Mouse (Mus musculus): Measurements from ENCODE around the gene Hck. TPM values are rescaled to one million over a fixed set of nuclear protein-coding genes. Genes with fewer than 3 reads are reported as not detected.

Hck gene
- 16.8 and 31.9 TPM in 2 replicates for polyA plus RNA-seq (2012; rRNA removed)

DNA sequence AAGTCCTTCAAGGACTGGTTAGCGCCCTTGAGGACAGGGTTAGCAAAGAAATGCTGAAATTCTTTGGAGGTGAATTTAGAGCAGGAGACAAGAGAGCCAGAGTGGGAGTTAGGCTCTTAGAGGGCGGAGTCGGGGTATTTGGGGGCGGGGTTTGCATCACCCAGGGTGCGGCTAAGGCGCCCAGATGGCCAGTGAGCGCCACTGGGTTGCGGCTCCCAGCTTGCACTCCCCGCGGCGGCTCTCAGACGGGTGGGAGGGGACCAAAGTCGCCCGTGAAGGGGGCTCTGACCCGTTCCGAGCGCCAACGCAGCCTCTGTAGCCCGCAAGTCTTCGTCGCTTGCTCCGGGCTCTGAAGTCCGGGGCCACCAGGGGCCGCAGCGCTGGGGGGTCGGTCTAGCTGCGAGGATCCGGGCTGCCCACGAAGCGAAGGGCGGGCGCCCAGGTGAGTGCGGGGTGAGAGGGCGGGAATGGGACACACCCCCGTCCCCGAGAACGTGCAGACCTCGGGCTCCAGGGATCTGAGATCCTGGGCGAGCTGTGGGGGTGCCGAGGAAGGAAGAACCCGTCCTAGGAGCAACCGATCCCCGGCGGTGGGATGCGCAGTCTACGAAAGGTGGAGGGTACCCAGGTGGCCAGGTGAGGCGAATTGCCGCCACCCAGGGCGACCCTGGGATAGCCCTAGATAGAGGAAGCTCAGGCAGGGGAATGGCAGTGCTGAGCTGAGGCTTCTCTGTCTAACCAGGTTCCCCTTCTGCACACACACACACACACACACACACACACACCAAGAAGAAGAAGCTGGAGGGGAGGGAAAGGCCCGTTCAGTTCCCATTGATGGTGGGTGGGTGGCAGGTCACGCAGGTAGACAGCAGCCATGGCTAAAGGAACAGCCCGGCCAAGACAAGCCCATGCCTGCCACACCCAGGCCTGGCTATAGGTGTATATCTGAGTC, at the start of gene Hck:
Gene Hck, plus strand, starts transcription at position 156 of the 952 bp plus-strand sequence.
- Histone ChIP-seq H3K4me3 (ENCODE audit: low read depth, low read length) (peak within 1 kb of the TSS; percentile 61), H3K27ac (ENCODE audit: insufficient read depth, low read depth, low read length) (peak within 1 kb of the TSS; percentile 64), H3K4me1 (ENCODE audit: control insufficient read depth, insufficient read depth, insufficient read length, low read length) (peaks cover 4% of the 10 kb centered on the region), H3K27me3 (ENCODE audit: control insufficient read depth, insufficient read depth, low read length) (peaks cover 22% of the 10 kb centered on the region), H3K36me3 (ENCODE audit: control insufficient read depth, insufficient read depth, low read length) (no peaks in the 10 kb centered on the region)
- WGBS, result 4% methylated on average over 52 of the region's 52 CpGs
- no peak for TF ChIP-seq CTCF (IDR thresholded peaks at IDR 0.05; ENCODE audit: extremely low read depth, insufficient read length, insufficient replicate concordance, low read depth, low read length)
- no peak for TF ChIP-seq POLR2A (IDR thresholded peaks at IDR 0.05; ENCODE audit: low read depth, low read length)

DNA sequence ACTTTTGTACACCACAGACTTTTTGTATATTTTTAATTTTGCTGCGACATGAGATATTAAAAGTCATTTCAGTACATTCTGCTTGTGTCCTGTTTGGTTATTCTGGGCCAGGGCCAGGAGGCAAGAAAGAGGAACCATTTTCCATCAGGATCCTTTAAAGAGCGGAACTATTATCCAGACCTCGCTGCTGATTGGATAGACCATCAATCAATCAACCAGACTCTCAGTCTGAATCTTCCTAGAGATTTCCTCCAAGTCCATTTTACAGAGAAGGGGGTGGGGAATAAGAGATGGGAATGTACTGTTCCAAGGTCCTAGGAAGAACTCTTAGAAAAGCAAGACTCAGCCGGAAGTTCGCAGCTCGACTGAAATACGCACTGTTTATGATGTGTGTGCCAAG, 48.1 kb upstream of the Hck start:
- TF ChIP-seq CTCF (IDR thresholded peaks at IDR 0.05; ENCODE audit: extremely low read depth, insufficient read length, insufficient replicate concordance, low read depth, low read length), result no peak
- TF ChIP-seq POLR2A (IDR thresholded peaks at IDR 0.05; ENCODE audit: low read depth, low read length), result no peak
- Histone ChIP-seq H3K27ac (ENCODE audit: insufficient read depth, low read depth, low read length) (no peak overlapping the region), H3K27me3 (ENCODE audit: control insufficient read depth, insufficient read depth, low read length) (no peaks in the 10 kb centered on the region)

DNA sequence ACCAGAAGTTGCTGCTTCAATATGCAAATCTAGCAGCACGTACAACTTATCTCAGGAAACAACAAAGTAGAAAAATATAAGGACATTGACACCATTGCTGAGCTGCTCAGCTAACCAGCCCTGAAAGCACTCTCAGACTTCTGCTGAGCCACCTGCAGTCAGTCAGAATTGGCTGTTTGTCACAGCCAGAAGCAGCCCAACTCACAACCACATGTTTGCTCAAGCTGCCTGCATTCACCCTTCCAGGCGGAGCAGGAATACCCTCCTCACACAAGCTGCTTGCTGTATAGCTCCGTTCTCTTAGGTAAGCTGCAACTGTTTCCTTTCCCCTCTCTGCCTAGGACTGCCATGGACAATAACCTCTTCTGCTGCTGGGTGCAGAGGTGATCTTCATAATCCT, 44.9 kb upstream of the Hck start:
- no peaks in the 10 kb centered on the region for H3K27me3 ChIP-seq (ENCODE audit: control insufficient read depth, insufficient read depth, low read length)
- H3K4me3 ChIP-seq (ENCODE audit: low read depth, low read length), result no peak overlapping the region
- TF ChIP-seq POLR2A (IDR thresholded peaks at IDR 0.05; ENCODE audit: low read depth, low read length) (no peak), CTCF (IDR thresholded peaks at IDR 0.05; ENCODE audit: extremely low read depth, insufficient read length, insufficient replicate concordance, low read depth, low read length) (no peak)
- no peaks in the 10 kb centered on the region for H3K36me3 ChIP-seq (ENCODE audit: control insufficient read depth, insufficient read depth, low read length)
- 38% methylated on average over 3 of the region's 3 CpGs for WGBS
- H3K4me1 ChIP-seq (ENCODE audit: control insufficient read depth, insufficient read depth, insufficient read length, low read length), result no peaks in the 10 kb centered on the region
- H3K27ac ChIP-seq (ENCODE audit: insufficient read depth, low read depth, low read length), result no peak overlapping the region

More for the DNA sequence above, 48.1 kb upstream of the Hck start:
- Histone ChIP-seq H3K4me3 (ENCODE audit: low read depth, low read length) (no peak overlapping the region), H3K4me1 (ENCODE audit: control insufficient read depth, insufficient read depth, insufficient read length, low read length) (no peaks in the 10 kb centered on the region), H3K36me3 (ENCODE audit: control insufficient read depth, insufficient read depth, low read length) (no peaks in the 10 kb centered on the region)
- 78% methylated on average over 7 of the region's 7 CpGs for WGBS

DNA sequence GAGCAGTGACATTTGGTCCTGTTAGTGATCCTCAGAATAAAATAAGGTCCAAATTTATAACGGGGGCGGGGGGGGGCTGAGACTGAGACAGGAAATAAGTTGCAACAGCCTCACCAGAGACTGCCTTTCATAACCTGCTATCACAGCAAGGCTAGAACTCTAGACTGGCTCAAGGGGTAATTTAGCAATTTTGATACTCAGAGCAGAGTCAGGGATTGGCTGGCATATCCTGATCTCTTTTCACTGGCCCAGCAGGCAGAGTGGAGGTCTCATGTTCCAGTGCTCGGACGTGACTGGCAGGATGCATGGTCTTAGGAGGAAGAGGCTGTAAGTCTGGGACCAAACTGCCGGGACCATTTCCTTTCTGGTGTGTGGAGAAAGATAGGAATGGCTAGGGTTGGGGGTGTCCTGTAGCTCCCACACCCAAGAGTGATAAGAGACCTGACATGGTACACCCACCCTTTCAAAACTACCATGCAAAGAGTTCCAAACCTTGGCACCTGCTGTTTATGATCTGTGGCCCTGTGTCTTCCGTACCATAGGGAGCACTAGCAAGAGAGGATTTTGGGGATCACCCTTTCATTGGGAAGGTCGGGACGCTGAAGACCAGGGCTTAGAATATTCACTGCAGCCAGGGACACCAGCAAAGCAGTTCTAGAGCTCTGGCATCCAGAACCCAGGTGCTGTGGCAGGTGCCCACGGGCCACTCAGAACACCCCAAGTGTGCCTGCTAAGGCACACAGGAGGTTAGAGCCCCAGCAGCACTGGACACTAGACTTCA, 43.9 kb upstream of the Hck start:
- 63% methylated on average over 9 of the region's 9 CpGs for WGBS
- Histone ChIP-seq H3K36me3 (ENCODE audit: control insufficient read depth, insufficient read depth, low read length) (no peaks in the 10 kb centered on the region), H3K27ac (ENCODE audit: insufficient read depth, low read depth, low read length) (no peak overlapping the region), H3K4me1 (ENCODE audit: control insufficient read depth, insufficient read depth, insufficient read length, low read length) (no peaks in the 10 kb centered on the region), H3K27me3 (ENCODE audit: control insufficient read depth, insufficient read depth, low read length) (no peaks in the 10 kb centered on the region), H3K4me3 (ENCODE audit: low read depth, low read length) (no peak overlapping the region)
- TF ChIP-seq POLR2A (IDR thresholded peaks at IDR 0.05; ENCODE audit: low read depth, low read length), result no peak

DNA sequence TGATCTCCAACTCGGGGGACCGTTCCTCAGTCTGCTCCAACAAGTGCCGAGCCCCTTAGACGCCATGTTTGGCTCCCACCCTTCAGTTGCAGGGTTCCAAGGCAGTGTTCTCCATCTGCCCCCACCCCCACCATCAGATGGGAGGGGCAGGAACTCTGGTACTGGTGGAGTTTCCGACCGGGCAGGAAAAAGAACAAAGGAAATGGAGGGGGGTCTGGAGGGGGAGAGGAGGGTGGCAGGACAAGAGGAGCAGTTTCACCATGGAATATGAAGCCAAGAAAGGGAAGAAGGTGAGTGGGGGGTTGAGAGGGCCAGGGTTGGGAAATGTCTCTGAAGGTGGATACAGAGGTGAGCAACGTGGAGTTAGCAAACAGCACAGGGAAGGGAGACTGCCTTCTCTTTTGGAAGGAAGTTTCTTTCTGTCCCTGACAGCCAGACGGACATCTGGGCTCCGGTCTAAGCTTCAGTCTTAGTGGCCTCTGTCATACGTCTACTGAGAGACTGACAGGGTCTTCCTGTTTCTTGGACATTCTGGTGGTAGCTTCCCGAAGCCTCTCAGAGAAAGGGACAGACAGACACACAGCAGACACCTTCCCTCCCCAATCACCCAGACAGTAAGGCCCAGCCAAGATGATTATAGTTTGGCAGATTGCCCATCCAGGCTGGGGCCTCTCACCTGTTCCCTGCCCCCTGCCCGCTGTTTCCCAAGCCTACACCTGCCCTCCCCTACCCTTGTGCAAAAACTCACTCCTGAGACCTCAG, 42.3 kb upstream of the Hck start, which contains the start of gene Ccm2l:
Gene Ccm2l, plus strand, starts transcription at position 209 of the 762 bp plus-strand sequence.
- peak within 1 kb of the TSS; percentile 39 for H3K4me3 ChIP-seq (ENCODE audit: low read depth, low read length)
- H3K27me3 ChIP-seq (ENCODE audit: control insufficient read depth, insufficient read depth, low read length), result no peaks in the 10 kb centered on the region
- no peaks in the 10 kb centered on the region for H3K4me1 ChIP-seq (ENCODE audit: control insufficient read depth, insufficient read depth, insufficient read length, low read length)
- 29% methylated on average over 12 of the region's 12 CpGs for WGBS
- H3K36me3 ChIP-seq (ENCODE audit: control insufficient read depth, insufficient read depth, low read length), result no peaks in the 10 kb centered on the region
- peak within 1 kb of the TSS; percentile 55 for H3K27ac ChIP-seq (ENCODE audit: insufficient read depth, low read depth, low read length)
- TF ChIP-seq CTCF (IDR thresholded peaks at IDR 0.05; ENCODE audit: extremely low read depth, insufficient read length, insufficient replicate concordance, low read depth, low read length), result no peak
- no peak for TF ChIP-seq POLR2A (IDR thresholded peaks at IDR 0.05; ENCODE audit: low read depth, low read length)

DNA sequence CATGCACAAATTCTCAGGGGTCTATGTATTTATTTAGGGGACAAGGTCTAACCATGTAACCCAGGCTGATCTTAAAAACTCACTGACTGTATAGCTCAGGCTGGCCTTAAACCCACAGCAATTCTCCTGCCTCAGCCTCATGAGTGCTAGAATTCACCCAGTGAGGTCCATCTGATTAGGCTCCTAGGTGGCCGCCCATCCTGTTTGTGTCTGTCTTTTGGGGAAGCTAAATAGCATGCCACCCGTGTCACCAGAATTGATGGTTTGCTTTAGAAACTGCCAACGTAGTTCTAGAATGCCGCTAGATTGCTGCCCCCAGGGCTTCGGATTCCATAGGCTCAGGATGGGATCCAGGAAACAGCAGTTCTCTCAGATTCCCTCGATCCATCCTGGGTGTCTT, 41.3 kb upstream of the Hck start:
- Histone ChIP-seq H3K4me3 (ENCODE audit: low read depth, low read length) (no peak overlapping the region; the same call in 1 of the 2 replicates), H3K27ac (ENCODE audit: insufficient read depth, low read depth, low read length) (no peak overlapping the region; the same call in none of the 2 replicates), H3K36me3 (ENCODE audit: control insufficient read depth, insufficient read depth, low read length) (no peaks in the 10 kb centered on the region), H3K27me3 (ENCODE audit: control insufficient read depth, insufficient read depth, low read length) (peaks cover 9% of the 10 kb centered on the region), H3K4me1 (ENCODE audit: control insufficient read depth, insufficient read depth, insufficient read length, low read length) (peaks cover 3% of the 10 kb centered on the region)
- 56% methylated on average over 6 of the region's 6 CpGs for WGBS
- no peak for TF ChIP-seq POLR2A (IDR thresholded peaks at IDR 0.05; ENCODE audit: low read depth, low read length)
- TF ChIP-seq CTCF (IDR thresholded peaks at IDR 0.05; ENCODE audit: extremely low read depth, insufficient read length, insufficient replicate concordance, low read depth, low read length), result no peak

Measured in small intestine, adult 2 months (tissue).